Mouse (Mus musculus) cerebral cortex, adult 2 months (tissue): ENCODE data around the gene Mrpl47.

Experiments used
- WGBS: fragments of 180-500 bp; shearing (Covaris S2); methylation state at CpG from one replicate; pipeline ENCODE4 v1.1.7; 2018; 5-methylcytosine and 5-hydroxymethylcytosine counted together

The Mrpl47 gene

DNA sequence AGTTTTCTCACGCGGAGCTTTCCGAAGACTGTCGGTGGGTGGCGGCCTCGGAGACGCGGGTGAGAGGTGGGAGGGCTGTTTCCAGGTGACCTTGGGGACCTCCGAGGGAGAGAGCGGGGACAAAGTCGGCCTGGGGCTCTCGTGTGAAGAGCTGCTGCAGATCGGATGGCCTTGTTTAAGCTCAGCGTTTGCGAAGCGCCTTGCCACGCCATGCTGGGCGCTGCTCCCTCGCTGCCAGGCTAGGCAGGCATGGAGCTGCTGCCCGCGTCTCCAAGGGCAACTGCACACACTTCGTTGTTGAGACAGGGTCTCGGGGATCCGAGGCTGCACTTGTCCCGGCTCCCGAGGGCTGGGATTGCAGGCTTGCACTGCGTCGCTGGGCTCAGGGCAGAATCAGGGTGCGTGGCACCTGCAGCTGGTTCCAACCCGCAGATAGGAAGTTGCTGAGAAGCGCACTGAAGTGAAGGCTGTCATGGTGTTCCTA lies at the start of gene Mrpl47:
Gene Mrpl47, minus strand, starts transcription at position 434 of the 484 bp plus-strand sequence.
- WGBS: under 1% methylated on average over 31 of the region's 31 CpGs

DNA sequence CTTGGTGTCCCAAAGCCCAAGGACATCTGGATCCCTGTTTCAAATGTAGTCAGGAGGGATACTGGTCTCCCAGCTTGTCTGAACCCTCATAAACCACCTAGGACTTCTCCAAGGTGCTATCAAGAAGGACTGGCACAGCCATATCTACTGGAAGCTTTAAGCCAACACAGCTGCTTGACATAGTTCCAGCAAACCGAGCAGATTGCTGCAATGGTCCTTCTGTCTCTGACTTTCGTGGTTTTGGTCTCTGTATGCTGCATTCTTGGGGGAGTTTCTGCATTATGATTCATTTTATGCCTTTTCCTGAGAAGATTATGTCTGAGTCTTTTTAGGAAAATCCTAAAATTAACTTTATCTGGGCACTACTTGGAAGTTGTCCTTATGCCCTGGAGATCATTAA lies 33.4 kb upstream of the Mrpl47 start:
- 65% methylated on average over 2 of the region's 2 CpGs for WGBS

DNA sequence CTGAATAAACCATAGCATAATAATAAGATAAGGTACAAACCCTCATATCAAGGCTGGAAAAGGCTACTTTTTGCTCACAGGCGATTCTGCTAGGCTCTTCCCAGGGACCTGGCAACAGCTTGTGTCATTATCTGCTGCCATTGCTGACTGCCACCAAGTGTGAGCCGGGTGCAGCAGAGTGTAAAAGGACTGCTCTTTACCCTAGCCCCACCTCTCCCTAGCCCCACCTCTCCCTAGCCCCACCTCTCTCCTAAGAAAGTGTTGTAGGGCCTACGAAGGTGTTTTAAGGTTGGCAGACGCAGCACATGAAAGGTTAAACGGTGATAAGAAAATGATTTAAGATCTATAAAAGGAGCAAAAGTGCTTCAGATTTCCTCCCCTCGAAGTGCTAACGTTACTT lies 26.5 kb upstream of the Mrpl47 start:
- 71% methylated on average over 7 of the region's 7 CpGs for WGBS

DNA sequence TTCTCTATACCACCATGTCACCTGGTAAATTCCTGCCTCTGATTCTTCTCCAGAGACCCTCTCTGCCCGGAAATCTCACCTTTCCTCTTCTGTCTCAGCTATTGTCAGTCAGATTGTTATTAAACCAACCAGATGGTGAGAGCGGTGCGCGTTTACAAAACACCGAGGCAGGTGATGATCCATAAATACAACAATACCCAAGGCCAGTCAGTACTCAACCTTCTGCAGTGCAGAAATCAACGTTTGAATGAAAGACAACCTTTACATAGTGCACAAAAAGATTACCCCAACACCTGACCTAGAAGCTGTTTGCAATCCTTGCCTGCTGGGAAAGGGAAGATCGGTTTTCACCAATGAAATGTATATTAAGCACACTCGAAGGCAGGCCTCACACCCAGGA lies 25.6 kb upstream of the Mrpl47 start:
- WGBS: 72% methylated on average over 8 of the region's 8 CpGs

DNA sequence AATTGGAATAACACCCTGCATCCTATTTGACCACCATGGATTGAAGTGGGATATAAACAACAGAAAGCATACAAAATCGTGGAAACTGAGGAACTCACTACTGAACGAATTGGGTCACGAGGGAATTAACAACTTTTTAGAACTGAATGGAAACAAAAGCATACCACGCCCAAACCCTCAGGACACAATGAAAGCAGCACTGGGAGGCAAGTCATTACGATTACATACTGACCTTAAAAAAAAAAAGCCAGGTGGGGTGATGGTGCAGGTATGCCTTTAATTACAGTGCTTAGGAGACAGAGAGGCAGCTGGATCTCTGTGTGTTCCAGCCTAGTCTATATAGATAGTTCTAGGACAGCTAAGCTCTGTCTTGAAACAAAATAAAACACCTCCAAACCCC lies 21.8 kb upstream of the Mrpl47 start:
- 73% methylated on average over 5 of the region's 5 CpGs for WGBS

DNA sequence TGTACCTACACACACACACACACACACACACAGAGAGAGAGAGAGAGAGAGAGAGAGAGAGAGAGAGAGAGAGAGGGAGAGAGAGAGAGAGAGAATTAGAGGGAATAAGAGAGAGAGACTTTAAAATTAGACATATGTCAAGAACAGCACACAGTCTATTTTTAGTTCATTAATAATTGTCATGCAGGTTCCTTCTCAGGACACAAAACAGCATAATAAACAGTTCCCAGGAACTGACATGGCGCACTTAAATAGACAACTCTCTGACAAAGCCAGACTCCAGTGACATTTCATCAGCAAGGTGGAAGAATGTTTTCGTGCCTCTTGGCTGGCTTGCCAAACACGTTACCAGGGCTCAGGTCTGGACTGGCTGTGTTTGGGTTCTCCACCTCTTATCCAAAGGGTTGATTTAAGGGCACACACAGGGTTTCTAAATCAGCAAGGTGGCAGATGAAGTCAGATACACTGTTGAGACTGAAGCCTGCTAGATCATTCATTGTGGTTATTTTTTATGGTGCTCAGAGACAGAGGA lies 17.0 kb upstream of the Mrpl47 start:
- 93% methylated on average over 3 of the region's 3 CpGs for WGBS

DNA sequence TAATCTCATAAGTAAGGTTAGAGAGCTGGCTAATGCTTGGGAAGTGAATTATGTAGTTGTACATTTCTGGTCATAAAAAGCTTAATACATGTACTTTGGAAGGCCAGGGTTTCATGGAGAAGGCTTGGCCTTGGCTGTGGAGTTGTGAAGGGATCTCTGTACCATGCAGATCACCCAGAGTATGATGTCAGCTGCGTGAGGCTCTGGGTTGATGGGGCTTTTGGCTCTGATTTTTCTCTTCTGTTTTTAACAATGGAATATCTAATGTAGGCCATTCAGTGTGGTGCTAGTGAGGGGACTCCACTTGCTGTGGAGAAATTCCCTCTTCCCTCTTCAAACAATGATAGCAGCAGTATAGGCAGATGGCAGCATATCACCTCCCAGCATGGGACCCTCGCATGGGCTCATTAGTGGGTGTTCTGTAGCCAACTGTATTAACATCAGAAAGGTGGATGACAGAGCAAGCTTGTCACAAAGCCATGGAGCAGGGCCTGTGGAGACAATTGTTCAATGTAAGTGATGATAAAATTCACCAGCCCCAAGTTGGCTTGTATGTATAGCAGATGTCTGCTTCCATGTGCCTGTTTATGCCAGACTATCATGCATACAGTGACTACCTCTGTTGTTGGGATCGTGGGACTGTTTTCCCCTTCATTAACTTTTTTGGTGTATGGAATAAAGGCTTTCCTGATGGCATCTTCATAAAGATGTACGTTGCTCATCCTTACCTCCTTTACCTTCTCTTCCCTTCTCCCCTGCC lies 12.6 kb upstream of the Mrpl47 start:
- 51% methylated on average over 4 of the region's 4 CpGs for WGBS

DNA sequence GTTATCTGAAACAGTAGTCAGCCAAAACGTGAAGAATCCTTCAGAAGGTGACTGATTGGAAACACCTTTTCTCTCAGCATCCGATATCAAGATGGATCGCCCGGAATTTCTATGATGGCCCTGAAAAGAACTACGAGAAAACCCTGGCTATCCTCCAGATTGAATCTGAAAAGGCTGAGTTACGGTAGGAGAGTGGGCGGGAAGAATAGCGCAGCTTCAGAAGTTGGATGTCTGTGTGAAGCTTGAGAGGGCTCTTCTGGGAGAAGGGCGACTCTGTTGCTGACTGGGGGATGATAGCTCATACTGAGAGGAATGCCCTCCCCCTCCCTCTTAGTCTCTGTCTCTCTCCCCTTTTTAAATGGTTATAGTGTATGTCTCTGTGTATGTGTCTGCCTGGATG lies 11.0 kb upstream of the Mrpl47 start:
- WGBS: 44% methylated on average over 9 of the region's 9 CpGs

DNA sequence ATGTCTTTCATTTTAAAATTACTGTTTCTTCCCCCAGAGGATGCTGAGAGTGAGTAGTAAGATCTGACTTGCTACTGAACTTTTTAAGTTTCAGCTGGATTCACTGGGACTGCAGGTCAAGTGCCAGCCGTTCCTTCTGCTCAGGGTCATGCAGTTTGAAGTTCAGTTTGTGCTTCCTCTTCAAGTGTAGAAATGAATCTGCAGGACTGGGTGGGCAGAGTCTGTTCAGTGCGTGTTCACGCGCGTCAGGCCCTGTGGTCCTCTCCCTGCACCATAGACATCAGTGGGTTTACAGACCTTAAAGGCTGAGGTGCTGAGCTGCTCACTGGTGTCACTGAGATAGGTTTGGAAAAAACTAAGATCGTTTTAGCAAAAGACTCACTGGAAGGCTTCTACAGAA lies 7.6 kb upstream of the Mrpl47 start:
- WGBS: 85% methylated on average over 6 of the region's 6 CpGs

DNA sequence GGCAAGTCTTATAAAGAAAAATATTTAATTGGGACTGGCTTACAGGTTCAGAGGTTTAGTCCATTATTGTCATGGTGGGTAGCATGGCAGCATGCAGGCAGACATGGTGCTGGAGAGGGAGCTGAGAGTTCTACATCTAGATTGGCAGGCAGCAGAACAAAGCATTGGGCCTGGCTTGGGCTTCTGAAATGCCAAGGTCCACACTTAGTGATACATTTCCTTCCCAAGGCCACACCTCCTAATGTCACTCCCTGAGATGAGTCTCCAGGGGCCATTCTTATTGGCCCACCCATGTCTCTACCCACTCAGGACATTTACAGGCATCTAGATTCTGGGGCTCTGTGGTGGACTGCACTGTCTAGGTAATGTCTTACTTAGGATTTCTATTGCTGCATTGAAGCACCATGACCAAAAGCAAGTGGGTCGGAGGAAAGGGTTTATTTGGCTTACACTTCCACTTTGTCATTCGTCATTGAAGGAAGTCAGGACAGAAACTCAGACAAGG lies 4.9 kb upstream of the Mrpl47 start:
- 88% methylated on average over 2 of the region's 2 CpGs for WGBS

DNA sequence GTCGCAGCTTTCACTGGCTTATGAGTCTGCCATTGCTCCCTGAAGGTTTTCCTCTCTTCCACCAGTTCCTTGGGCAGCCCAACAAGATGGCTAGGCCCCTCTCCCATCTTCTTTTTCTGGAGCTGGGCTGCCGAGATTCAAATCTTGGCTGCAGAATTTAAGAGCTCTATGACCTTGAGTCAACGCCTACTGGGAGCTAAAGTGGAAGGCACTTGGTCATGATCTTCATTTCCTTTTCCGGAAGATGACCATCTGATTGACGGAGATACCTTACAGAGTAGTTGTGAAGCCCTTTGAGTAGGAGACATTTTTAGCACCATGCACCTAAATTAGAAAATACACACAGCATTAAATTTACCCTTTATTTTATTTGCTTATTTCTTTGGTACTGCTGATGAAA lies 1.1 kb upstream of the Mrpl47 start:
- 90% methylated on average over 5 of the region's 5 CpGs for WGBS

DNA sequence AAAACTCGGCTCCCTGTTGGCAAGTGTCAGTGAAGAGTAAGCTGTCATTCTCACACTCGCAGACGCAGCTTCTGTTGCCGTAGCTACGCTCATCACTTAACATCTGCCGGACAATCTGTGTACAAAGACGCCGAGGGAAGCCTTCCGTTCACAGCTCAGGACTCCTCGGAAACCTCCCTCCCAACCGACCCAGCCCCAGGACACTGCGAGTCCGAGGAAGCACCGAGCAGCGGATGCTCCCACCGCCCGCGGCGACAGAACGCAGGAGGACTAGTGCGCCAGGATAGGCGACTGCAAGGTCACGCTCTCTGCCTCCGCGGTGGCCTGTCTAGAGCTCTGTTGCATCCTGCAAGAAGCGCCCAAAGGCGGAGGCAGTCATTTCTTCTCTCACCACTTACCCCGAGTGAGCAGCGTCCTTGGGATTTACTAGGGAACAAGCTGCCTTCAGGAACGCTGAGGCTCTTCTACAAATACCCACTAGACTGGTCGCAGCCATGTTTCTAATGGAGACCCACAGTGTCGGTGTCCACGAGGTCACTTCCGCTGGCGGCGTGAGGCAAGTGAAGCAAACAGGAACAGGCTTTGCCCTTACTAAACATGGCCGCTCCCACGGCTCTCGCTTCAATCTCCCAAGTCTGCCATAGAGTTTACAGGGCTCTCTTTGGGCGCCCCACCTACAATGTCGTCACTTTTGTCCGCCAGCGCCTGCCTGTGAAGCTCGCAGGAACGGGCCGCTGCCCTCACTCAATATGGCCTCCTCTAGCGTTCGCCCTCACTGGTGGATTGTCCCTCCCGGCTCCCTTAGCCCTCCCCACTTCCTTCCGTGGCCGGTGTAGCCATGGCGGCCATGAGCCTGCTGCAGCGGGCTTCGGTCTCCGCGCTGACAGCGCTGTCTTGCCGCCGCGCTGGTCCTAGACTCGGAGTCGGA lies 897 bp downstream of the Mrpl47 start, which contains the start of gene Ndufb5:
Gene Ndufb5, plus strand, starts transcription at position 747 of the 928 bp plus-strand sequence.
- WGBS: under 1% methylated on average over 62 of the region's 62 CpGs

DNA sequence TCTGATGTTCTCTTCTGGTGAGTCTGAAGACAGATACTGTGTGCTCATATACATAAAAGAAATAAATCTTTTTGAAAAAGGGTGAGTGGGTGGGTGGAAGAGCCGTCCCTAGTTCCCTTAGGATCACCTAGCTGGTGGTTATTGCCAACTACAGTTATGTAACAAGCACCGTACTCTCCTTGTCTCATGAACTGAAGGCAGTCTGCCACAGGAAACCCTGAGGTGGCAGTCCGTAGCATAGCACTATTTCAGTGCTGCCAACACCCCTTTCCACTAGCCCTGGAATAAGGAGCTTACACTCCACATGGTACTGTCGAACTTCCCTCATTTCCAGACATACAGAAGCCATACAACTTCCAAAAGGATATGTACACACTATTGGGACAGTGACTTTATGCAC lies 9.5 kb downstream of the Mrpl47 start:
- 42% methylated on average over 4 of the region's 4 CpGs for WGBS

DNA sequence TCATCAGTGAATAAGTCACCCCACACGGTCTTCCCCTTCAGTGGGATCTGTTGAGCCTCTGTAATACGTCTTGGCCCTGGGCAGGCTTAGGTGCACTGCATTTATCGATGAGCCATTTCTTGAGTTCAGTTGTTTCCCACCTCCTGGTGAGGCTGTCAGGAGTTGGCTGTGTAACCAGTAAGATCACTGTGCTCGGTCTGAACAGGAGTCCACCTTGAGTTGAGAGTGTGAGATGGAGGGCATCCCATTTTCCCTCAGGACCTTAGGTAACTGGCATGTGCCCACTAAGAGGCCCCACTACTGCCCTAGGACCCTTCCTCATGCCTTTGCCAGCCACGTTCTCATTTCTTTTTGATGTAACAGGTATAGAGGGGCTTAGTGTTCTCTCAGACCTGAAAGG lies 11.5 kb downstream of the Mrpl47 start:
- 86% methylated on average over 5 of the region's 5 CpGs for WGBS

DNA sequence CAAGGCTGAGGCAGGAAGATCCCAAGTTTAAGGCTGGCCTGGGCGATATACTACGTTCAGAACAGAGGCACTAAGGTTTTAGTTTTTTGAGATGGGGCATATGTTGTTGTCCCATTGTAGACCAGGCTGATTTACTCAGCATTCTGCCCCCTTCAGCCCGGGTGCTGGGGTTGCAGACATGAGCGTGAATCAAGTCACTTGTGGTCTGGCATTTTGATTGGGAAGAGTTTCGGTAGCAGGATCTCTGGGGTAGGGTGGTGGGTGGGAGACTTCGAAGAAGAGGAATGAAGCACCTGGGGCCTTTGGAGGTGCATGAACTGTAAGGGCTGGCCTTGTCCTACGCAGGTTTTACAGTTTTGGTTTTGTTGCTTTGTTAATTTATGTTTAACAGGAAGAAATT lies 13.2 kb downstream of the Mrpl47 start:
- 93% methylated on average over 7 of the region's 7 CpGs for WGBS

DNA sequence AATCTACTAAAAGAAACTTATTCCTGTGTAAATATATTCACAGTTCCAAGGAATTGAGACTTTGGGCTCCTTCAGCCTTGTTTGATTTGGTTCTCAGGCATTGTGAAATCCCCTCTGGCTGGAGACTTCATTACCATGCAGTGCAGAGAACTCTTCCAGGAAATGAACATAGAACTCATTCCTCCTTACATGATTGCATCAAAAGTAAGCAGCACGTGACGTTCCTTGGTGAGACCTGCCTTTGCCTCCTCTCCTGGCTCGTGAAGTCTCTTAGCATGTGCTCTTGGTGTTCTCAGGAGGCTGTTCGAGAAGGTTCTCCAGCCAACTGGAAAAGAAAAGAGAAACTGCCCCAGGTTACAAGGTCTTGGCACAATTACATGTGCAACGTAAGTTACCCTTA lies 19.1 kb downstream of the Mrpl47 start:
- WGBS: 92% methylated on average over 5 of the region's 5 CpGs

DNA sequence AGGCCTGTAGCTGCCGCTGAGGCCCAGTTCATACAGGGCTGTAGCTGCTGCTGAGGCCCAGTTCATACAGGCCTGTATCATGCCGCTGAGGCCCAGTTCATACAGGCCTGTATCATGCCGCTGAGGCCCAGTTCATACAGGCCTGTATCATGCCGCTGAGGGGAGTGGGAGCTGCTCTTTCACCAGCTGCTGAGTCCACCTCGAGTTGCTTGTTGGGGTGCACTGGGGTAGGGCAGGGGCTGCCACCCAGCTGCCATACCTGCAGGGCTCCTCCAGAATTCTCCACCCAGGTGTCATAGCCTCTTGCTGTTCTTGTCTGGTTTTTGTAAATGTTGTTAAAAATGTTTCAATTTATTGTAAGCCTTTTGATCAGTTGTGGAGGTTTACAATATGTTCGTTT lies 20.0 kb downstream of the Mrpl47 start:
- WGBS: 96% methylated on average over 6 of the region's 6 CpGs

DNA sequence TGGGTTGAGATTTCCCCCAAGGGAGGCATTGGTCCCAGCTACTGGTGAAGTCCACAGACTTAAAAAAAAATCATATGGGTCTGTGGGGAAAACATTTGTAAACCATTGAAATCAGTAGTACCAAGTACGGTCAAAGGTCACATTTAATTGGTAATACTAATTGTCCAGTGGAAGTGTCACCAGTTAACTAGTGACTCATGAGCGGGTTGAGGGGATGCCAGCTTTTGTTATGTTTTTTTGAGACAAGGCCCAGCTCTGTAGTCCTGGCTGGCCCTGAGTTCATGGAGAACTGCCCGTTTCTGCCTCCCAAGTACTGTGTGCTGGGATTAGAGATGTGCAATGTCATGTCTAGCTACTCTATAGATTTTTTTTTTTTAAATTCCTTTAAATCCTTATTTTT lies 23.7 kb downstream of the Mrpl47 start:
- 93% methylated on average over 3 of the region's 3 CpGs for WGBS

DNA sequence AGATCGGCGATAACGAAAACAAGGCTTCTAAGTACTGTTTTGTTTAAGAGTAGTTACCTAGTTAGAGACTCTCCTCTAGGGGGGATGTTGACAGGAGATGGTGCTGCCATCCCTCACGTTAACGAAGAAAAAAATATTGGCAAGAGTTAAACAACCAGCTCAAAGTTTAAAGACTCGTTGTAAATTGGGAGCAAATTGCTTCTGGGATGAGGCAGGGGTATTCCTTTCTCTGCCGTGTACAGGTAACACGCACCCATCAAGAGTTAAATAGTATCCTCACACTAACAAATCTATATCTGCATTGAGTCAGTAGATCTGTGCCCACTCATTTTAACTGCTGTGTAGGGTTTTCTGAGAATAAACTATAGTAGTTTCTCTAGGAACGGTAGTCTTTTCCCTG lies 28.0 kb downstream of the Mrpl47 start:
- WGBS: 5% methylated on average over 9 of the region's 9 CpGs

DNA sequence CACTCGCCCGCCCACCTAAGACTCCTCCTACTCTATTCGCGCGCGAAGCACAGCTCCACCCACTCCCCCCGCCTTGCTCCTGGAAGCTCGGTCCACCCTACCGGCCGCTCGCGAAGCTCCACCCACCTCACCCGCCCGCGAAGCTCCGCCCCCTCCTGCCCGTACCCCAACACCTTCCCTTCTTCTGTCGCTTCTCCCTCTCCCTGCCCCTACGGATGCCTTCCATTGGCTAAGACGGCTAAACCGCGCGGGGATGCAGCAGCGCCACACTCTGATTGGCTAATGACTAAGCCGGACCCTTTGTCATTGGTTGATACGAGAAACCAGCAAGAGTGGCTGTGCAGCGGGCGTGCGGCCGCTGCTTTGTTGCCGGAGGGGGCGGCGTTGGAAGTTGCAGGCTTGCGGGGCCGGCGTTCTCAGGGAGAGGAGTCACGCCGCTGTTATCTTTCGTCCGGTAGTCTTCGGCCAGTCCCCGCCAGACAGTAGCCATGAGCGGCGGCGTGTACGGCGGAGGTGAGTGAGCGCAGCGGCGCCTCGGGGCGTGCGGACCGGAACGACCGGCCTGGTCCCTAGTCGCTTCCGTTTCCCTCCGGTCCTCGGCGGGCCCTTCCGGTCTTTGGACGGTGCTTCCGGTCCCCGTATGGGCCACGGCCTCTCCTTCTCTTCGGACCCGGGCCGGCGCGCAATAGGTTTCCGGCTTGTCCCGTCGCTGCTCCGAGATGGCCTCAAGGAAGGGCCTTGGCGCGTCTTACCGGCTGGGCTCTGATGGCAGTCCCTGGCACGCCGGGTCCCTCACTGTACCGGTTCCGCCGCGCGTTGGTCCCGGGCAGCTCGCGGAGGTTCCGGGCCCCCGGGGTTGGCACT lies 28.8 kb downstream of the Mrpl47 start:
- under 1% methylated on average over 90 of the region's 90 CpGs for WGBS

DNA sequence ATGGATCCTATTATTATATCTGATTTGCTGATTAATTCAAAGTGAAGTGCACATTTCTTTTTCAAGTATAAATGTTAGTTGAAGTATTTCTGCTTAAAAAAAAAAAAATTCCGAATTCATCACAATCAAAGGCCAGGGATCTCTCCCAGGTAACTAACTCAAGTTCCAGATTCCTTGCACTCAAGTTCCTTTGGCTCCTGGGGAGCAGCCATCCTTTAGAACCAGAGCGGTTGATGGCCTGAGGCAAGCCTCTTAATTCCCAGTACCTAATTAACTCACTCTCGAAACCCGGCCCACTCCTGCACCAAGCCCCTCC lies 29.4 kb downstream of the Mrpl47 start:
- 4% methylated on average over 4 of the region's 4 CpGs for WGBS
